Mouse (Mus musculus): ENCODE results near the gene Slc27a2. TPM values are rescaled to one million over a fixed set of nuclear protein-coding genes. Genes with fewer than 3 reads are reported as not detected.
A peak's percentile ranks its signal among the peaks of the same experiment; 100 is the strongest.
"Not testable (repeated sequence)": the region's sequence is repeated elsewhere in the genome, so short reads cannot be mapped to it uniquely, and the experiment has no call there.

Gene Slc27a2
- total RNA-seq, 1 experiment from 2014 or later: 2.8 TPM

GRCm38 (mm10) chr2:126597279-126598241, 45.4 kb downstream of the Slc27a2 start:
- peak; percentile 15; the same call in 1 of the 2 replicates for ATAC-seq (ENCODE audit: extremely low read depth, insufficient number of reproducible peaks, low FRiP score, poor library complexity, severe bottlenecking)

- ATAC-seq (ENCODE audit: extremely low read depth, insufficient number of reproducible peaks, low FRiP score, poor library complexity, severe bottlenecking): no peak
Measured at GRCm38 (mm10) chr2:126598359-126598758, 46.2 kb downstream of the Slc27a2 start.

GRCm38 (mm10) chr2:126599005-126599404, 46.8 kb downstream of the Slc27a2 start:
- ATAC-seq (ENCODE audit: extremely low read depth, insufficient number of reproducible peaks, low FRiP score, poor library complexity, severe bottlenecking): no peak

- peak; percentile 16; the same call in 1 of the 2 replicates for ATAC-seq (ENCODE audit: extremely low read depth, insufficient number of reproducible peaks, low FRiP score, poor library complexity, severe bottlenecking)
Measured at GRCm38 (mm10) chr2:126600533-126600932, 48.3 kb downstream of the Slc27a2 start.

GRCm38 (mm10) chr2:126601918-126602600, 49.9 kb downstream of the Slc27a2 start:
- ATAC-seq (ENCODE audit: extremely low read depth, insufficient number of reproducible peaks, low FRiP score, poor library complexity, severe bottlenecking): peak; percentile 44

GRCm38 (mm10) chr2:126606061-126606687, 54.0 kb downstream of the Slc27a2 start:
- ATAC-seq (ENCODE audit: extremely low read depth, insufficient number of reproducible peaks, low FRiP score, poor library complexity, severe bottlenecking): peak; percentile 78

GRCm38 (mm10) chr2:126606688-126607062, 54.5 kb downstream of the Slc27a2 start:
- no peak for ATAC-seq (ENCODE audit: extremely low read depth, insufficient number of reproducible peaks, low FRiP score, poor library complexity, severe bottlenecking)

- ATAC-seq (ENCODE audit: extremely low read depth, insufficient number of reproducible peaks, low FRiP score, poor library complexity, severe bottlenecking): no peak
Measured at GRCm38 (mm10) chr2:126607553-126608203, 55.5 kb downstream of the Slc27a2 start.

- ATAC-seq (ENCODE audit: extremely low read depth, insufficient number of reproducible peaks, low FRiP score, poor library complexity, severe bottlenecking): not testable (repeated sequence)
Measured at GRCm38 (mm10) chr2:126609600-126609999, 57.4 kb downstream of the Slc27a2 start.

GRCm38 (mm10) chr2:126615355-126615754, 63.1 kb downstream of the Slc27a2 start:
- no peak for ATAC-seq (ENCODE audit: extremely low read depth, insufficient number of reproducible peaks, low FRiP score, poor library complexity, severe bottlenecking)

GRCm38 (mm10) chr2:126618470-126619179, 66.4 kb downstream of the Slc27a2 start:
- ATAC-seq (ENCODE audit: extremely low read depth, insufficient number of reproducible peaks, low FRiP score, poor library complexity, severe bottlenecking): peak; percentile 77

GRCm38 (mm10) chr2:126619249-126619704, 67.1 kb downstream of the Slc27a2 start, which contains the start of gene Hdc:
Hdc (minus strand) TSS chr2:126619299.
- no peak for ATAC-seq (ENCODE audit: extremely low read depth, insufficient number of reproducible peaks, low FRiP score, poor library complexity, severe bottlenecking)

GRCm38 (mm10) chr2:126622455-126622854, 70.2 kb downstream of the Slc27a2 start:
- no peak for ATAC-seq (ENCODE audit: extremely low read depth, insufficient number of reproducible peaks, low FRiP score, poor library complexity, severe bottlenecking)

GRCm38 (mm10) chr2:126623138-126623537, 70.9 kb downstream of the Slc27a2 start:
- no peak for ATAC-seq (ENCODE audit: extremely low read depth, insufficient number of reproducible peaks, low FRiP score, poor library complexity, severe bottlenecking)

- no peak for ATAC-seq (ENCODE audit: extremely low read depth, insufficient number of reproducible peaks, low FRiP score, poor library complexity, severe bottlenecking)
Measured at GRCm38 (mm10) chr2:126628455-126628995, 76.3 kb downstream of the Slc27a2 start.

GRCm38 (mm10) chr2:126633165-126633564, 81.0 kb downstream of the Slc27a2 start:
- no peak for ATAC-seq (ENCODE audit: extremely low read depth, insufficient number of reproducible peaks, low FRiP score, poor library complexity, severe bottlenecking)

GRCm38 (mm10) chr2:126635939-126636823, 84.0 kb downstream of the Slc27a2 start:
- ATAC-seq (ENCODE audit: extremely low read depth, insufficient number of reproducible peaks, low FRiP score, poor library complexity, severe bottlenecking): peak; percentile 44; the same call in 1 of the 2 replicates
